Mouse (Mus musculus): ENCODE measurements around the gene Slc5a4b. TPM values are rescaled to one million over a fixed set of nuclear protein-coding genes. Genes with fewer than 3 reads are reported as not detected.
"Not testable (repeated sequence)": the region's sequence is repeated elsewhere in the genome, so short reads cannot be mapped to it uniquely, and the experiment has no call there.

Gene Slc5a4b
- polyA plus RNA-seq, 1 experiment from 2014 or later: not detected

- H3K4me3 ChIP-seq: no peak overlapping the region
- H3K9me3 ChIP-seq: no peaks in the 10 kb centered on the region
These were observed 14.2 kb downstream of the Slc5a4b start for GRCm38 (mm10) chr10:76096580-76096979.

GRCm38 (mm10) chr10:76077008-76077407, 33.8 kb downstream of the Slc5a4b start:
- ATAC-seq (ENCODE audit: low FRiP score, low read depth); H3K4me2 ChIP-seq (replicated peaks); H3K9ac ChIP-seq; H3K27ac ChIP-seq; H3K4me3 ChIP-seq; H3K9me3 ChIP-seq; H3K4me1 ChIP-seq; H3K36me3 ChIP-seq; H3K27me3 ChIP-seq: not testable (repeated sequence)
- WGBS: 85% methylated on average over 2 of the region's 2 CpGs

More at GRCm38 (mm10) chr10:76096580-76096979, 14.2 kb downstream of the Slc5a4b start:
- Histone ChIP-seq H3K4me2 (replicated peaks) (no peak overlapping the region), H3K9ac (no peak overlapping the region), H3K4me1 (no peaks in the 10 kb centered on the region), H3K27me3 (no peaks in the 10 kb centered on the region), H3K27ac (no peak overlapping the region), H3K36me3 (no peaks in the 10 kb centered on the region)
- WGBS: 87% methylated on average over 8 of the region's 8 CpGs
- no peak for ATAC-seq (ENCODE audit: low FRiP score, low read depth)

DNA sequence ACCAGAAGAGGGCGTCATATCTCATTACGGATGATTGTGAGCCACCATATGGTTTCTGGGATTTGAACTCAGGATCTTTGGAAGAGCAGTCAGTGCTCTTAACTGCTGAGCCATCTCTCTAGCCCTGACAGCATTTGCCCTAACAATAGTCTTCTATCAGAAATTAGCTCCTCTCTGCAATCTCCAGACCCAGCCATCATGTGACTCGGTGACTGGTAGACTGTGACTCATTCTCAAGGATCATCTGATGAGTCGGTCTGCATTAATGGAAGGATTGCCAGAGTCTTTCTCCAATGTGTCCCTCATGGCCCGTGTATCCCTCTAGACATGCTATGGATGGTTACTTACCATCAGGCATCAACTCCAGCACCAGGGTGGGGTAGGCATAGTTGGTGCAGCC, 38.7 kb downstream of the Slc5a4b start:
- not testable (repeated sequence) for H3K36me3 ChIP-seq; H3K4me2 ChIP-seq (replicated peaks); H3K9me3 ChIP-seq; H3K27me3 ChIP-seq; H3K9ac ChIP-seq; H3K4me1 ChIP-seq; H3K4me3 ChIP-seq; H3K27ac ChIP-seq; ATAC-seq (ENCODE audit: low FRiP score, low read depth)
- WGBS: 92% methylated on average over 5 of the region's 5 CpGs

GRCm38 (mm10) chr10:76067674-76068613, 42.8 kb downstream of the Slc5a4b start:
- H3K9me3 ChIP-seq: no peaks in the 10 kb centered on the region
- no peak overlapping the region for H3K4me2 ChIP-seq (replicated peaks)
- H3K9ac ChIP-seq: no peak overlapping the region
- H3K4me3 ChIP-seq: no peak overlapping the region
- H3K27me3 ChIP-seq: no peaks in the 10 kb centered on the region
- H3K27ac ChIP-seq: no peak overlapping the region
- no peak for ATAC-seq (ENCODE audit: low FRiP score, low read depth)
- WGBS: 30% methylated on average over 12 of the region's 12 CpGs
- 0 out of 2 replicates have a peak, but pooled peaks cover 5% of the 10 kb centered on the region for H3K4me1 ChIP-seq
- no peaks in the 10 kb centered on the region for H3K36me3 ChIP-seq

GRCm38 (mm10) chr10:76062439-76062838, 48.3 kb downstream of the Slc5a4b start:
- Histone ChIP-seq H3K27ac (no peak overlapping the region), H3K36me3 (no peaks in the 10 kb centered on the region), H3K27me3 (no peaks in the 10 kb centered on the region), H3K4me3 (no peak overlapping the region), H3K9me3 (no peaks in the 10 kb centered on the region), H3K4me2 (replicated peaks) (no peak overlapping the region), H3K4me1 (no peaks in the 10 kb centered on the region), H3K9ac (no peak overlapping the region)
- 89% methylated on average over 5 of the region's 5 CpGs for WGBS
- no peak for ATAC-seq (ENCODE audit: low FRiP score, low read depth)

GRCm38 (mm10) chr10:76051860-76052259, 58.9 kb downstream of the Slc5a4b start:
- H3K9ac ChIP-seq: no peak overlapping the region
- no peaks in the 10 kb centered on the region for H3K9me3 ChIP-seq
- H3K27ac ChIP-seq: no peak overlapping the region
- H3K4me2 ChIP-seq (replicated peaks): no peak overlapping the region
- WGBS: 71% methylated on average over 11 of the region's 11 CpGs
- H3K27me3 ChIP-seq: no peaks in the 10 kb centered on the region
- no peak overlapping the region for H3K4me3 ChIP-seq
- no peak for ATAC-seq (ENCODE audit: low FRiP score, low read depth)
- H3K36me3 ChIP-seq: no peaks in the 10 kb centered on the region
- no peaks in the 10 kb centered on the region for H3K4me1 ChIP-seq

- no peak for ATAC-seq (ENCODE audit: low FRiP score, low read depth)
- H3K4me1 ChIP-seq: no peaks in the 10 kb centered on the region
These were observed 61.8 kb downstream of the Slc5a4b start for GRCm38 (mm10) chr10:76048967-76049366.

GRCm38 (mm10) chr10:76047182-76047869, 63.4 kb downstream of the Slc5a4b start:
- Histone ChIP-seq H3K27me3 (no peaks in the 10 kb centered on the region), H3K9ac (no peak overlapping the region), H3K4me2 (replicated peaks) (no peak overlapping the region), H3K36me3 (peaks cover 16% of the 10 kb centered on the region), H3K4me1 (no peaks in the 10 kb centered on the region), H3K4me3 (no peak overlapping the region), H3K27ac (no peak overlapping the region), H3K9me3 (no peaks in the 10 kb centered on the region)
- ATAC-seq (ENCODE audit: low FRiP score, low read depth): no peak
- WGBS: 46% methylated on average over 5 of the region's 5 CpGs

More at GRCm38 (mm10) chr10:76048967-76049366, 61.8 kb downstream of the Slc5a4b start:
- Histone ChIP-seq H3K4me2 (replicated peaks) (no peak overlapping the region), H3K36me3 (peaks cover 5% of the 10 kb centered on the region), H3K4me3 (no peak overlapping the region), H3K27me3 (no peaks in the 10 kb centered on the region), H3K9ac (no peak overlapping the region), H3K9me3 (no peaks in the 10 kb centered on the region), H3K27ac (no peak overlapping the region)
- 40% methylated on average over 6 of the region's 6 CpGs for WGBS

DNA sequence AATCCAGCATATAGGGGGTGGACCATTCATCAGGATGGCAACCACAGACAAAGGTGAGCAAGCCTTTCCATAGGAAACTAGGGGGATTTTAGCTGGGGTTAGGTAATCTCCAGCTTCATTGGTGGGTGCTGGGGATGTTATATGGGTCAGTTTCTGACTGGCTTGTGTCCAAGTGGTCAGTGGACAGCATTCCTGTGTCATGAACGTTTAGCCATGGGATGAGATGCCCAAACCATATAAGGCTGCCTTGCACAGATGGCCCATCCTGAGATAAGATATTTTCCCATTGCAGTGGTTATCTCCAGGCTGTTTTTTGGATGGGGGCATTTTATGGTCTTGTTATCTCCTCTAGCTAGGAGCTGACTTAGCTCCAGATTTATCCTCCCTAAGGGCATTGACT, 64.0 kb downstream of the Slc5a4b start:
- Histone ChIP-seq H3K36me3 (peaks cover 16% of the 10 kb centered on the region), H3K4me2 (replicated peaks) (no peak overlapping the region)

GRCm38 (mm10) chr10:76045343-76045742, 65.4 kb downstream of the Slc5a4b start:
- Histone ChIP-seq H3K4me3 (no peak overlapping the region), H3K36me3 (peaks cover 30% of the 10 kb centered on the region), H3K9me3 (no peaks in the 10 kb centered on the region), H3K9ac (no peak overlapping the region), H3K4me2 (replicated peaks) (no peak overlapping the region), H3K27me3 (no peaks in the 10 kb centered on the region), H3K27ac (no peak overlapping the region), H3K4me1 (no peaks in the 10 kb centered on the region)
- WGBS: 44% methylated on average over 5 of the region's 5 CpGs
- no peak for ATAC-seq (ENCODE audit: low FRiP score, low read depth)

More for the DNA sequence above, 64.0 kb downstream of the Slc5a4b start:
- H3K4me1 ChIP-seq: no peaks in the 10 kb centered on the region
- H3K9me3 ChIP-seq: no peaks in the 10 kb centered on the region
- 45% methylated on average over 1 of the region's 1 CpGs for WGBS
- H3K27me3 ChIP-seq: no peaks in the 10 kb centered on the region
- no peak overlapping the region for H3K27ac ChIP-seq
- no peak for ATAC-seq (ENCODE audit: low FRiP score, low read depth)
- H3K9ac ChIP-seq: no peak overlapping the region
- no peak overlapping the region for H3K4me3 ChIP-seq

- H3K4me2 ChIP-seq (replicated peaks): no peak overlapping the region
- H3K9ac ChIP-seq: no peak overlapping the region
- WGBS: 98% methylated on average over 5 of the region's 5 CpGs
- peaks cover 11% of the 10 kb centered on the region; the same call in 1 of the 2 replicates for H3K4me1 ChIP-seq
- H3K27me3 ChIP-seq: no peaks in the 10 kb centered on the region
- H3K4me3 ChIP-seq: no peak overlapping the region
- no peak for ATAC-seq (ENCODE audit: low FRiP score, low read depth)
- H3K27ac ChIP-seq: no peak overlapping the region
- H3K36me3 ChIP-seq: peaks cover 67% of the 10 kb centered on the region
- H3K9me3 ChIP-seq: no peaks in the 10 kb centered on the region
These were observed 73.8 kb downstream of the Slc5a4b start for GRCm38 (mm10) chr10:76036962-76037361.

- Histone ChIP-seq H3K4me3 (no peak overlapping the region), H3K9me3 (no peaks in the 10 kb centered on the region), H3K27ac (no peak overlapping the region), H3K36me3 (peaks cover 53% of the 10 kb centered on the region), H3K4me2 (replicated peaks) (no peak overlapping the region), H3K27me3 (no peaks in the 10 kb centered on the region), H3K4me1 (peaks cover 11% of the 10 kb centered on the region; the same call in 1 of the 2 replicates), H3K9ac (no peak overlapping the region)
- no peak for ATAC-seq (ENCODE audit: low FRiP score, low read depth)
These were observed 75.5 kb downstream of the Slc5a4b start for GRCm38 (mm10) chr10:76035277-76035676.
